Mouse (Mus musculus): Measurements from ENCODE around the gene Fam81b. TPM values are rescaled to one million over a fixed set of nuclear protein-coding genes. Genes with fewer than 3 reads are reported as not detected.

Fam81b gene
- polyA plus RNA-seq, 1 experiment = not detected

DNA sequence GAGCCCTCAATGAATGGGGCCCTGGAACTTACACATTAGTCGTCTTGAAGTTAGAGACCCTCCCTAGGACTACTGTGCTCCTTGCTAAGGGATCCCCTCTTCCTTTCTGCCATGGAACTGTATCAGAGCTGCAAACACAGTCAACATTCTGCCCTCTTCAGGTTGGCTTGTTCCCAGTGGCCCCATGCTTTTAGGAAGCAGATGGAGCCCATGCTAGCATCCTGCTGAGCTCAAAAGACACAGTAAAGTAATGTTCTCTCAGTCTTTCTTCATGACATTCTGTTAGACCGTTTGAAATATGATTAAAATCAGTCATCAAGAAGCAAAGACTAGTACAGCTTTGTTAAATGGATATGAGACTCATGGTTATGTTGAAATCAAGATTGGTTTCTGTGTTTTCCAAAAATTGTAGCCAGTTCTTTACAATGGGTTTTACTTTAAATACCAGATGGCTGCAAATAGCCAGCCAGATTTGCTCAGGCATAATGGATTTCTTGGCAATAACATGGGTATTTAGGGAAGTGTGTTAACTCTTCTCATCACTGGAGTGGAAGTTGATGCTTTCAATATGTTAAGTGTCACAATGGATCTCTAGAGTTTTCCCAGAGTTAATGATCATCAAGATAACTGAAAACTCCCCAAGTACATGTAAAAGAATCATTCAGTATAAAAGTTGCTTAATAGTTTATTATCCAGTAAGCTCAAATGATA lies 938 bp upstream of the Fam81b start:
- H3ac ChIP-seq (ENCODE audit: control insufficient read depth, insufficient read length, low read depth) = no peak overlapping the region
- no peaks in the 10 kb centered on the region for H3K79me3 ChIP-seq (ENCODE audit: low read depth)
- TF ChIP-seq MYOG (IDR thresholded peaks at IDR 0.05; ENCODE audit: control insufficient read depth, extremely low read depth, insufficient read length) (no peak), CTCF (IDR thresholded peaks at IDR 0.05; ENCODE audit: control insufficient read depth, insufficient read depth, insufficient read length) (no peak), MYOD1 (IDR thresholded peaks at IDR 0.05; ENCODE audit: control insufficient read depth, insufficient read length, low read depth) (no peak), CEBPB (IDR thresholded peaks at IDR 0.05; ENCODE audit: low read depth) (no peak), FOSL1 (IDR thresholded peaks at IDR 0.05; ENCODE audit: insufficient read depth, low read length, poor library complexity, severe bottlenecking) (no peak), MAX (IDR thresholded peaks at IDR 0.05) (no peak), USF1 (IDR thresholded peaks at IDR 0.05; ENCODE audit: low read depth) (no peak)
- no peaks in the 10 kb centered on the region for H3K36me3 ChIP-seq (ENCODE audit: control insufficient read depth, insufficient read depth)
- no peaks in the 10 kb centered on the region for H3K27me3 ChIP-seq (ENCODE audit: control insufficient read depth, insufficient read depth, insufficient read length)
- no peak overlapping the region for H3K4me3 ChIP-seq (ENCODE audit: insufficient read depth, poor library complexity, severe bottlenecking)
- no peaks in the 10 kb centered on the region for H3K79me2 ChIP-seq (ENCODE audit: control insufficient read depth, insufficient read depth)

DNA sequence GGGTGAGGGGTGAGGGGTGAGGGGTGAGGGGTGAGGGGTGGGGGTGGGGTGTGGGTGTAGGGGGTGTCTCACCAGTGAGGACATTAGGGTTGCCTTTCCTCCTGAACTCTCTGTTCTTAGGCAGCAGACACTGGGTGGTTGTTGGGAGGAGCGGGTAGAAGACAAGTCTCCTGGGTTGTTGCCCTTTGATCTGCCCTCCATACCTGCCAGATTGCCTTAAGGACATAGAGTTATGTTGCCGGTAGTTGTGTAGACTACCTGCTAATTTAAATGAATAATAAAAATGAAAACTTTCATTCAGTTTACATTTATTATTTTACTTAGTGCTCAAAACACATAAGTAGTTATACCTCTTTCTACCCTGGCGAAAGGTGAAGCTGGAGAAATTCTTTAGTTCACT lies 369 bp upstream of the Fam81b start:
- no peak overlapping the region for H3ac ChIP-seq (ENCODE audit: control insufficient read depth, insufficient read length, low read depth)
- TF ChIP-seq USF1 (IDR thresholded peaks at IDR 0.05; ENCODE audit: low read depth) = no peak
- no peak for TF ChIP-seq MYOG (IDR thresholded peaks at IDR 0.05; ENCODE audit: control insufficient read depth, extremely low read depth, insufficient read length)
- TF ChIP-seq CEBPB (IDR thresholded peaks at IDR 0.05; ENCODE audit: low read depth) = no peak
- no peak for TF ChIP-seq CTCF (IDR thresholded peaks at IDR 0.05; ENCODE audit: control insufficient read depth, insufficient read depth, insufficient read length)
- TF ChIP-seq MYOD1 (IDR thresholded peaks at IDR 0.05; ENCODE audit: control insufficient read depth, insufficient read length, low read depth) = no peak
- no peak for TF ChIP-seq MAX (IDR thresholded peaks at IDR 0.05)
- TF ChIP-seq FOSL1 (IDR thresholded peaks at IDR 0.05; ENCODE audit: insufficient read depth, low read length, poor library complexity, severe bottlenecking) = no peak
- no peaks in the 10 kb centered on the region for H3K27me3 ChIP-seq (ENCODE audit: control insufficient read depth, insufficient read depth, insufficient read length)
- no peak overlapping the region for H3K4me3 ChIP-seq (ENCODE audit: insufficient read depth, poor library complexity, severe bottlenecking)
- H3K79me2 ChIP-seq (ENCODE audit: control insufficient read depth, insufficient read depth) = no peaks in the 10 kb centered on the region
- no peaks in the 10 kb centered on the region for H3K79me3 ChIP-seq (ENCODE audit: low read depth)
- no peaks in the 10 kb centered on the region for H3K36me3 ChIP-seq (ENCODE audit: control insufficient read depth, insufficient read depth)

DNA sequence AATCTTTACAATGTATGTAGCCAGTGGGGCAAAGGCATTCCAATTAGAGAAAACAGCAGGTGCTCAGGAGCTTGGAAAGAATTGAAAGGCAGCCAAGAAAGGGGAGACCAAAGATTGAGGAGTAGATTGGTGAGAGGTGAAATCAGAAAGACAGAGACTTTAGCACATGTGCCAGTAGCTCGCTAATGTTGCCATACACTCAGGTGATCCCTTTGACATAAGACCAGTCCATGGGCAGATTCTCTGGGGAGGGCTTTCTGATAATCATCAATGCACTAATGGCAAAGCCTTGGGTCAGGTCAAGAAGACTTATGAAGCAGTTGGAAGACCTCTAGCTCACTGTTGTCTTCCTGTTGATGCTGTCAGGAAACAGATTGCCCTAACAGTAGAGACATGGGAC lies 671 bp downstream of the Fam81b start:
- TF ChIP-seq MAX (IDR thresholded peaks at IDR 0.05) (no peak), CEBPB (IDR thresholded peaks at IDR 0.05; ENCODE audit: low read depth) (no peak), MYOD1 (IDR thresholded peaks at IDR 0.05; ENCODE audit: control insufficient read depth, insufficient read length, low read depth) (no peak), CTCF (IDR thresholded peaks at IDR 0.05; ENCODE audit: control insufficient read depth, insufficient read depth, insufficient read length) (no peak), USF1 (IDR thresholded peaks at IDR 0.05; ENCODE audit: low read depth) (no peak), MYOG (IDR thresholded peaks at IDR 0.05; ENCODE audit: control insufficient read depth, extremely low read depth, insufficient read length) (no peak), FOSL1 (IDR thresholded peaks at IDR 0.05; ENCODE audit: insufficient read depth, low read length, poor library complexity, severe bottlenecking) (no peak)
- Histone ChIP-seq H3ac (ENCODE audit: control insufficient read depth, insufficient read length, low read depth) (no peak overlapping the region), H3K79me2 (ENCODE audit: control insufficient read depth, insufficient read depth) (no peaks in the 10 kb centered on the region), H3K36me3 (ENCODE audit: control insufficient read depth, insufficient read depth) (no peaks in the 10 kb centered on the region), H3K27me3 (ENCODE audit: control insufficient read depth, insufficient read depth, insufficient read length) (no peaks in the 10 kb centered on the region), H3K4me3 (ENCODE audit: insufficient read depth, poor library complexity, severe bottlenecking) (no peak overlapping the region), H3K79me3 (ENCODE audit: low read depth) (no peaks in the 10 kb centered on the region)

DNA sequence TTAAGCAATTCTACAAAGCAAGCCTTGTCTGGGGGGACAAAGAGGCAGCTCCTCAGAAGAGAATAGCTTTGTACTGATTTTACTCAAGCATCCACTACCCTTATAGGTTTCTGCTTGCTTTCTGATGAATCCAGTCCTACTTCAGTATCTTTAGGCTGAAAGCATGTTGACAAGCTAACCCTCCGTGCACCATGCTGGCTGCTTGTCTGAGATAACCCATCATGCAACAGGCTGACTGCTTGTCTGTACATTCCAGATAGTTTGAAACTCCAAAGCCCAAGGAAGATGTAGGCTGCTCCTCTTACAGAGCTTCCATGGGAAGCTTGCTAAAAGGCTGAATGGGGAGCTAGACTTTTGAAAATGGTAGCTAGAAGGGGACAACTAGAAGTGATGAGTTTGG lies 1.7 kb downstream of the Fam81b start:
- H3K27me3 ChIP-seq (ENCODE audit: control insufficient read depth, insufficient read depth, insufficient read length) = no peaks in the 10 kb centered on the region
- no peak overlapping the region for H3ac ChIP-seq (ENCODE audit: control insufficient read depth, insufficient read length, low read depth)
- H3K79me3 ChIP-seq (ENCODE audit: low read depth) = no peaks in the 10 kb centered on the region
- H3K36me3 ChIP-seq (ENCODE audit: control insufficient read depth, insufficient read depth) = no peaks in the 10 kb centered on the region
- H3K4me3 ChIP-seq (ENCODE audit: insufficient read depth, poor library complexity, severe bottlenecking) = no peak overlapping the region
- TF ChIP-seq USF1 (IDR thresholded peaks at IDR 0.05; ENCODE audit: low read depth) = no peak
- no peak for TF ChIP-seq MAX (IDR thresholded peaks at IDR 0.05)
- no peak for TF ChIP-seq CEBPB (IDR thresholded peaks at IDR 0.05; ENCODE audit: low read depth)
- TF ChIP-seq MYOD1 (IDR thresholded peaks at IDR 0.05; ENCODE audit: control insufficient read depth, insufficient read length, low read depth) = no peak
- TF ChIP-seq CTCF (IDR thresholded peaks at IDR 0.05; ENCODE audit: control insufficient read depth, insufficient read depth, insufficient read length) = no peak
- TF ChIP-seq FOSL1 (IDR thresholded peaks at IDR 0.05; ENCODE audit: insufficient read depth, low read length, poor library complexity, severe bottlenecking) = no peak
- H3K79me2 ChIP-seq (ENCODE audit: control insufficient read depth, insufficient read depth) = no peaks in the 10 kb centered on the region

DNA sequence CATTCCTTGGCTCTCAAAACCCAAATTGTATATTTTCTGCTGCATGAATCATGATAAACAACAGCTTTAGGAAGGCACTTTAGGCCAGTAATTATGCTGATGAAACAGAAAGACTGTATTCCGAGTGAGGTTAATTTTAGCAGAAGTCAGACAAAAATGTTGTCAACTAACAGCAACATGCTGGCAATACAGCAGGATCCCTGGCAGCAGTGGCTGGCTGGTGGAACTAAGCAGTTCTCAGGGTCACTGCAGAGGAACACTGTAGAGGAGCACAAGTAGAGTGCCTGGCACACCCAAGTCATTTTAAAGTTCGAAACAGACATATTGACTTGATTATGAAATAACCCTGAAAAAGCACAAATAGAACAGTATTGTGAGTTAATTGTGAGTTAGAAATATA lies 2.8 kb downstream of the Fam81b start:
- Histone ChIP-seq H3K79me3 (ENCODE audit: low read depth) (no peaks in the 10 kb centered on the region), H3K36me3 (ENCODE audit: control insufficient read depth, insufficient read depth) (no peaks in the 10 kb centered on the region), H3K4me3 (ENCODE audit: insufficient read depth, poor library complexity, severe bottlenecking) (no peak overlapping the region), H3K27me3 (ENCODE audit: control insufficient read depth, insufficient read depth, insufficient read length) (no peaks in the 10 kb centered on the region), H3K79me2 (ENCODE audit: control insufficient read depth, insufficient read depth) (no peaks in the 10 kb centered on the region), H3ac (ENCODE audit: control insufficient read depth, insufficient read length, low read depth) (no peak overlapping the region)
- TF ChIP-seq MAX (IDR thresholded peaks at IDR 0.05) (no peak), FOSL1 (IDR thresholded peaks at IDR 0.05; ENCODE audit: insufficient read depth, low read length, poor library complexity, severe bottlenecking) (no peak)

DNA sequence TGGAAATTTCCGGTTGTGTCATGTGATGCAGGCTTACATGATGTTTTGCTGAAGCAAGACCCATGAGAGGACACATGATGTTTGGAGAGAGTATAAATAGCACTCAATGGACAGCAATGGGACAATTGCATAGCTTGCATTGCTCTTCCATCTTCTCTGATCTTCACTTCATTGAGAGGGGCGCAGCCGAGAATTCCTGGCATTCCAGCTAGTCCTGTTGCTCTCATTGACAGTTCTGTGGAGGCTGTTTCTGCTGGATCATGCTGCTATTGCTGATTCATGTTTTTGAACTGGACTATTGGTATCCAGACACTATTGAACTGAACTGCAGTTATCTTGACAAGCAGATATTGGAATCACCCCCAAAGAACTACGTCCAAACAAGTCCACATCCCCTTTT lies 12.8 kb downstream of the Fam81b start:
- H3K36me3 ChIP-seq (ENCODE audit: control insufficient read depth, insufficient read depth) = no peaks in the 10 kb centered on the region
- TF ChIP-seq MYOD1 (IDR thresholded peaks at IDR 0.05; ENCODE audit: control insufficient read depth, insufficient read length, low read depth) = no peak
- no peak for TF ChIP-seq FOSL1 (IDR thresholded peaks at IDR 0.05; ENCODE audit: insufficient read depth, low read length, poor library complexity, severe bottlenecking)
- H3K27me3 ChIP-seq (ENCODE audit: control insufficient read depth, insufficient read depth, insufficient read length) = no peaks in the 10 kb centered on the region
- H3K79me3 ChIP-seq (ENCODE audit: low read depth) = no peaks in the 10 kb centered on the region
- no peaks in the 10 kb centered on the region for H3K79me2 ChIP-seq (ENCODE audit: control insufficient read depth, insufficient read depth)
- H3K4me3 ChIP-seq (ENCODE audit: insufficient read depth, poor library complexity, severe bottlenecking) = no peak overlapping the region
- H3ac ChIP-seq (ENCODE audit: control insufficient read depth, insufficient read length, low read depth) = no peak overlapping the region
